Mouse (Mus musculus) heart, adult 2 months (tissue): ENCODE results near the gene Mrgpre. TPM values are rescaled to one million over a fixed set of nuclear protein-coding genes. Genes with fewer than 3 reads are reported as not detected.

Experiments
- DNase-seq, 2 experiments: peaks; one replicate each; pipeline ENCODE4 v3.0.0; 2021
- H3K27ac ChIP-seq: fragments of 200-600 bp; 2 replicates; pipeline ENCODE4 v1.8.1; 2022
- H3K27me3 ChIP-seq: fragments of 200-500 bp; 2 replicates; pipeline ENCODE4 v1.6.1; 2012; ENCODE audit warnings: mild to moderate bottlenecking, low read length, inconsistent platforms, mixed read lengths; ENCODE audit not compliant: control insufficient read depth, insufficient read depth
- H3K36me3 ChIP-seq: fragments of 200-500 bp; 2 replicates; pipeline ENCODE4 v1.6.1; 2012; ENCODE audit warnings: low read length, inconsistent platforms; ENCODE audit not compliant: control insufficient read depth, insufficient read depth
- H3K4me1 ChIP-seq: fragments of 200-500 bp; 2 replicates; pipeline ENCODE4 v1.6.1; 2011; ENCODE audit warnings: low read length; ENCODE audit not compliant: control insufficient read depth, insufficient read depth
- H3K4me3 ChIP-seq: fragments of 200-600 bp; 2 replicates; pipeline ENCODE4 v1.8.1; 2022
- H3K79me2 ChIP-seq: fragments of 200-500 bp; replicated peaks from 2 replicates; pipeline ENCODE4 v1.6.1; 2012; ENCODE audit warnings: mild to moderate bottlenecking, inconsistent platforms, low read length, moderate library complexity, mixed read lengths; ENCODE audit not compliant: control insufficient read depth, insufficient read depth
- H3K9ac ChIP-seq: fragments of 200-500 bp; 2 replicates; pipeline ENCODE4 v1.6.1; 2012; ENCODE audit warnings: low read depth, mild to moderate bottlenecking, control low read depth, inconsistent platforms, low read length, mixed read lengths
- CTCF ChIP-seq: fragments of 200-600 bp; IDR thresholded peaks from 2 replicates; pipeline ENCODE4 v1.8.1; 2022; ENCODE audit warnings: antibody characterized with exemption, mild to moderate bottlenecking, moderate library complexity
- EP300 ChIP-seq: fragments of 200-500 bp; IDR thresholded peaks from 2 replicates; pipeline ENCODE4 v1.6.1; 2011; ENCODE audit warnings: low read depth, low read length, control low read depth; ENCODE audit not compliant: insufficient read depth
- POLR2A ChIP-seq: fragments of 200-500 bp; IDR thresholded peaks from 2 replicates; pipeline ENCODE4 v1.6.1; 2011; ENCODE audit warnings: mild to moderate bottlenecking, low read depth, low read length, control low read depth; ENCODE audit not compliant: insufficient read depth
- WGBS: fragments of 180-500 bp; shearing (Covaris S2); methylation state at CpG from one replicate; pipeline ENCODE4 v1.1.7; 2018; 5-methylcytosine and 5-hydroxymethylcytosine counted together
- intact Hi-C: fragments of 180-260 bp; cut with DNase I; formaldehyde crosslinking; loops from one replicate; pipeline ENCODE4 v1.15.1; 2025
- polyA plus RNA-seq: library from polyadenylated mRNA; depleted of rRNA; stranded (reverse); fragments of >200 nt; gene quantifications from 2 replicates; pipeline ENCODE4 v1.2.3, GENCODE M21; 2012
- total RNA-seq, 2 experiments: library from RNA; stranded (reverse); gene quantifications; 2 replicates each; pipeline ENCODE4 v1.2.3; 2021

Gene Mrgpre
- total and polyA plus RNA-seq, 3 experiments = 1.2 to 1.9 (median 1.3) TPM

- H3K36me3 ChIP-seq = no peaks in the 10 kb centered on the region
- TF ChIP-seq CTCF (no peak), POLR2A (no peak), EP300 (no peak)
- peaks cover 5% of the 10 kb centered on the region for H3K4me1 ChIP-seq
- H3K27me3 ChIP-seq = no peaks in the 10 kb centered on the region
- no peak overlapping the region for H3K9ac ChIP-seq
- intact Hi-C loops = no loop called here
- H3K27ac ChIP-seq = no peak overlapping the region
- DNase-seq = no peak
- H3K4me3 ChIP-seq = no peak overlapping the region
- no peaks in the 10 kb centered on the region for H3K79me2 ChIP-seq
- 69% methylated on average over 4 of the region's 4 CpGs for WGBS
Observed at GRCm38 (mm10) chr7:143819201-143819600, 34.9 kb upstream of the Mrgpre start.

- no peak for DNase-seq
- Histone ChIP-seq H3K27me3 (no peaks in the 10 kb centered on the region), H3K27ac (no peak overlapping the region), H3K79me2 (no peaks in the 10 kb centered on the region), H3K36me3 (no peaks in the 10 kb centered on the region), H3K9ac (no peak overlapping the region), H3K4me1 (no peaks in the 10 kb centered on the region), H3K4me3 (no peak overlapping the region)
- WGBS = 72% methylated on average over 1 of the region's 1 CpGs
- TF ChIP-seq EP300 (no peak), POLR2A (no peak), CTCF (peak; percentile 60)
- intact Hi-C loops = no loop called here
Observed at GRCm38 (mm10) chr7:143808909-143809308, 24.6 kb upstream of the Mrgpre start.

GRCm38 (mm10) chr7:143805199-143805624, 20.9 kb upstream of the Mrgpre start:
- 53% methylated on average over 5 of the region's 5 CpGs for WGBS
- Histone ChIP-seq H3K27ac (no peak overlapping the region), H3K79me2 (no peaks in the 10 kb centered on the region), H3K4me1 (no peaks in the 10 kb centered on the region), H3K4me3 (no peak overlapping the region), H3K36me3 (no peaks in the 10 kb centered on the region), H3K27me3 (no peaks in the 10 kb centered on the region), H3K9ac (no peak overlapping the region)
- intact Hi-C loops = no loop called here
- TF ChIP-seq EP300 = no peak
- TF ChIP-seq POLR2A = no peak
- no peak for TF ChIP-seq CTCF
- DNase-seq = no peak

GRCm38 (mm10) chr7:143801195-143802065, 17.1 kb upstream of the Mrgpre start:
- H3K27ac ChIP-seq = no peak overlapping the region
- 82% methylated on average over 8 of the region's 8 CpGs for WGBS
- no peaks in the 10 kb centered on the region for H3K36me3 ChIP-seq
- H3K79me2 ChIP-seq = no peaks in the 10 kb centered on the region
- intact Hi-C loops = no loop called here
- DNase-seq = no peak
- H3K4me1 ChIP-seq = no peaks in the 10 kb centered on the region
- H3K9ac ChIP-seq = no peak overlapping the region
- H3K4me3 ChIP-seq = no peak overlapping the region
- no peak for TF ChIP-seq CTCF
- no peak for TF ChIP-seq POLR2A
- no peak for TF ChIP-seq EP300
- H3K27me3 ChIP-seq = no peaks in the 10 kb centered on the region

- Histone ChIP-seq H3K27ac (no peak overlapping the region), H3K27me3 (no peaks in the 10 kb centered on the region), H3K36me3 (no peaks in the 10 kb centered on the region), H3K9ac (no peak overlapping the region), H3K4me3 (no peak overlapping the region), H3K4me1 (no peaks in the 10 kb centered on the region), H3K79me2 (no peaks in the 10 kb centered on the region)
- no peak for DNase-seq
- intact Hi-C loops = no loop called here
- WGBS = 92% methylated on average over 1 of the region's 1 CpGs
- TF ChIP-seq EP300 (no peak), POLR2A (no peak), CTCF (no peak)
Observed at GRCm38 (mm10) chr7:143800770-143801169, 16.5 kb upstream of the Mrgpre start.

GRCm38 (mm10) chr7:143798783-143799182, 14.5 kb upstream of the Mrgpre start:
- no peaks in the 10 kb centered on the region for H3K4me1 ChIP-seq
- H3K27ac ChIP-seq = no peak overlapping the region
- H3K36me3 ChIP-seq = no peaks in the 10 kb centered on the region
- TF ChIP-seq POLR2A (no peak), CTCF (no peak), EP300 (no peak)
- DNase-seq = no peak
- H3K9ac ChIP-seq = no peak overlapping the region
- no peaks in the 10 kb centered on the region for H3K27me3 ChIP-seq
- WGBS = 89% methylated on average over 4 of the region's 4 CpGs
- no peak overlapping the region for H3K4me3 ChIP-seq
- intact Hi-C loops = no loop called here
- H3K79me2 ChIP-seq = no peaks in the 10 kb centered on the region
